Mouse (Mus musculus): ENCODE results near the gene Icam1.
"Not testable (repeated sequence)": the region's sequence is repeated elsewhere in the genome, so short reads cannot be mapped to it uniquely, and the experiment has no call there.

Gene Icam1

GRCm38 (mm10) chr9:20995069-20995468 is 20.7 kb upstream of the Icam1 start:
- DNase-seq = no peak

DNA sequence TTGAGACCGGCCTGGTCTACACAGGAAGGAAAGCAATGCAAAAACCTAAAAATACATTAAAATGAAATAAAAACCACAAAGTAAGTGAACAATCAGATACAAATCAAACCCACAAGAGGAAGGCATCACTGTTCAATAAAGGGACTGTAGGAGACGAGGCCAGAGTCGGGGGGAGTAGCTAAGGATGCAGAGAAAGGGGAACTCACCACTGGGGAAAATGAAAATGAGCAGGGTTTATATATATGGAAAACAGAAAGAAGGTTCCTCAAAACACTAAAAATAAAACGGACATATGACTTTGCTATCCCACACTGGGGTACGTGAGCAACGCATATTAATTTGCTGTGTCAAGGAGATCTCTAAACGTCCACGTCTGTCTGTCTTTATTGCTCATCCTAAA is 18.7 kb upstream of the Icam1 start:
- no peak for DNase-seq

GRCm38 (mm10) chr9:20998337-20998736 is 17.4 kb upstream of the Icam1 start:
- DNase-seq = not testable (repeated sequence)

DNA sequence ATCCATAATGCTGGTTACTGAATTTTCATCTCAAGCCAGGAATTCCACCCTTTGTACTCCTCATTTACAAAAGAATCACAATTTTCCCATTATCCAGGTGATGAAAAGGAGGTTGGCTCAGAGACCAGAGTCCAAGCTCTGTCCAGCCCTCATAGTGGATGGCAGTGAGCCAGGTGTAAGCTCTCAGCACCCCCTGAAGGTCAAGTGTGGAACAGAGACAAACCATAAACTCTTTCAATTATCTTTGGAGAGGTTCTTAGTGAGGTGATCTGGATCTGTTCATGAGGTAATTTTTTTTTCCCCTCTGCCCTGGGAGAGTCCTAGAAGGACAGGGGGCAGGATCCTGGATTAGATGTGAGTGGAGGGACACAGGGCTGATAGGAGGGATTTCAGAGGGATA is 15.0 kb upstream of the Icam1 start:
- no peak for DNase-seq

- no peak for DNase-seq
Measured at GRCm38 (mm10) chr9:21001651-21002200, 14.1 kb upstream of the Icam1 start.

- DNase-seq = no peak
Measured at GRCm38 (mm10) chr9:21002270-21002626, 13.5 kb upstream of the Icam1 start.

- DNase-seq = peak; percentile 93
Measured at GRCm38 (mm10) chr9:21002627-21003551, 12.9 kb upstream of the Icam1 start, which contains the start of gene Mrpl4. Mrpl4 (plus strand) TSS chr9:21002738.

DNA sequence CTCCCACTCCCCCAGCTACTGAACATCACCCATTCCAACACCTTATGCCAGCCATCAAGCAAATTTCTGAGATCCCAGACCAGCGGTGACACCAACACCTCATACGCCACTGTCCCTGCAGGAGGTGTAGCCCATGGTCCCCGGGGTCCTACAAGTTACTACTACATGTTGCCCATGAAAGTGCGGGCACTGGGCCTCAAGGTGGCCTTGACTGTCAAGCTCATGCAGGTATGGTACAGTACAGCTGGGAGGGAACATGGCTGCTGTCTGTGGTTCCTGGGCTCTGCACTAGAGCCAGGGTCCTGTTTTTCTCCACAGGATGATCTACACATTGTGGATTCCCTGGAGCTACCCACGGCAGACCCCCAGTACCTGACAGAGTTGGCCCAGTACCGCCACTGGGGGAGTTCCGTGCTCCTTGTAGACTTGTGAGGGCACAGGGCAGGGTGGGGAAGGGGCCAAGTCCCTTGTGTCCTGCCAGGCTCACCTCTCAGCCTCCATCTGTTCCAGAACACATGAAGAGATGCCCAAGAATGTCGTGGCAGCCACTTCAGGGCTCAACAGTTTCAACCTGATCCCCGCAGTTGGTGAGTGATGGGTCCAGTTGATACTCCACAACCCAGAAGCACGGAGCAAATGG is 8.4 kb upstream of the Icam1 start:
- DNase-seq = no peak

- no peak for DNase-seq
Measured at GRCm38 (mm10) chr9:21008007-21008406, 7.8 kb upstream of the Icam1 start.

DNA sequence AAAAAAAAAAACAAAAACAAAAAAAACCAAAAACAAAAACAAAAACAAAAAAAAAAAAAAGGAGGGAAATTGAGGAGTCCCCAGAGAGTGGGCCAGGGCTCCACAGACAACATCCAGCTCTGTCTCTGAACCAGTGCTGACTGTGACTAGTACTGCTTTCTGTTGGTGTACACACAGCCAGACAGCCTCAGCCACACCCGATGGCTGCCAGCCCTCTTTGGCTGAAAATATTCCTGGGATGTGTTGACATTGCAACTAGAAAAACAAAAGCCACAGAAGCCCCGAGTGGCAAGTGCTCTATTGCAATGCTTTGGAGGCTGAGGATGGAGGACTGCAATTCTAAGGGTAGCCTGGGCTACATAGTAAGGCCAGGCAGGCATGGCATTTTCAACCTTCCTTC is 5.4 kb upstream of the Icam1 start:
- no peak for DNase-seq

GRCm38 (mm10) chr9:21010939-21011541 is 4.7 kb upstream of the Icam1 start:
- not testable (repeated sequence) for DNase-seq

DNA sequence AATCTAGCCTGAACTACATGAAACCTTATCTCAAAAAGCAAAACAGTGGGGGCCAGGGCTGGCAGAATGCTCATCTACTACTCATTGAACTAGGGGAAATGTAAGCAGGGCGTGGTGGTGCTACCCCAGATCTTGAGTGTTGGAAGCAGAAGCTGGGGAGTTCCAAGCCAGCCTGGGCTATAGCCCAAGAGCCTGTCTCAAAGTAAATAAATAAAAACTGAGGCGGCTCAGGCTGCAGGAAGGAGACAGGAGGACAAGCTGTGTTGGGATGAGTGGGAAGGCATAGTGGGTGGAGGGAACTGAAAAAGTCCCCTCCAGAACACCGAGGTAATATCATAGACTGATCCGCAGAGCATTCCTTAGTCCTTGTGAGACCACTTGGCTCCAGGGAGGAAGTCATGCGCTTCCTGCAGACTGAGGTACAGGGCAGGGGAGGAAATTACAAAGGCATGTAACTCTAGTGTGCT is 3.9 kb upstream of the Icam1 start:
- DNase-seq = no peak

DNA sequence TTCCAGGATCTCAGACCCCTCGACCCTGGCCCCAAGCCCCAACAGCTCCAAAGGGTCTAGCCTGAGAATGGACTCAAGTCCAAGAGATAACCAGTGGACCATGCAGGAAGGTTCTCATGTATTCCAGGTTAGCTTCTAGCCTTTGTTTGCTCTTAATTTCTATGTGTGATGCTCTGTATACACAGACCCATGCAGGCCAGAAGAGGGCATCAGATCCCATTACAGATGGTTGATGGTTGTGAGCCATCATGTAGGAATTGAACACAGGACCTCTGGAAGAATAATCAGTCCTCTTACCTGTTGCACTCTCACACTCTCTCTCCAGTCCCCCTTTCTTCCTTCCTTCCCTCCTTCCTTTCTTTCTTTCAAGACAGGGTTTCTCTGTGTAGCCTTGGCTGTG is 3.4 kb upstream of the Icam1 start:
- DNase-seq = no peak

DNA sequence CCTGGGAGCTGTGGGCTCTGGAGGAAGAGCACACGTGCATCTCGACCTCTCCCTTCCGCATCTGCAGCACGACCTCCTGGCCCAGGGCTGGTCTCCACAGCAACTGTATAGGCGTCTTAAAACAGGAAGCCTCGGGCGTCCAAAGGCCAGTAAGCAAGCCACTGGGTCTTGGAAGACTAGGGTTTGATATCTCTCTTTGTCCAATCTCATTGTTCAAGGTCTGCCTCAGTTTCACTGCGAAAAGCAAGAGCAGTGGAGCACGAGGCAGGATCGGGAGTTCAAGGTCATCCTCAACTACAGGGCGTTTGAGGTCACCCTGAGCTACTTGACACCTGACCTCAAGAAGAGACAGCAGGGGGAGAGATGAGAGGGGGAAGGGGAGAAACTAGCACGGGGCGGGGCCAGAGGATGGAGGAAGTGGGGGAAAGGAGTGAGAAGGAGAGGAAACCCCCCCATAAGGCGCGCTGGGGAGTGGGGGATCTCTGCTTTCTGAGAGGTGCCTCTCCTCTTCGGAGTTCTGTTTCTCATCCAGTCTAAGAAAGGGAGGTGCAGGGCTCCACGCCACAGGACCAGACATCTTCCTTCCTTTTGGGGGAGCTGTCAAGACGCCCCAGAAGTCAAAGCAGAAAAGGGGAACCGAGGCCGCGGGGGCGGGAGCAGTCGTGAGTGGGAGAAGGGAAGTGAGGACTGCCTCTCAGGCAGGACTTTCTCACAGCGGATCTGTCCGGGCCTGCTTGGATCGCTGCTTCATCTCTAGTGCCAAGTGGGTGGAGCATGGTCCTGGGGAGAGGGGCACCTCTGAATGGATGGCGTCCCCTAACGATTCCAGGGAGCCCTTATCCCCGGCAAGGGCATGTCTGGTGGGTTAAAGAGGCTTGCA is 854 bp upstream of the Icam1 start:
- peak; percentile 59 for DNase-seq

- no peak for DNase-seq
Measured at GRCm38 (mm10) chr9:21016331-21017176, 769 bp downstream of the Icam1 start.

GRCm38 (mm10) chr9:21017177-21017575 is 1.4 kb downstream of the Icam1 start:
- DNase-seq = no peak

- DNase-seq = no peak
Measured at GRCm38 (mm10) chr9:21018600-21018999, 2.8 kb downstream of the Icam1 start.

GRCm38 (mm10) chr9:21021363-21021762 is 5.6 kb downstream of the Icam1 start:
- DNase-seq = no peak

- DNase-seq = no peak
Measured at GRCm38 (mm10) chr9:21022288-21022687, 6.5 kb downstream of the Icam1 start.

GRCm38 (mm10) chr9:21022726-21023125 is 6.9 kb downstream of the Icam1 start:
- no peak for DNase-seq

DNA sequence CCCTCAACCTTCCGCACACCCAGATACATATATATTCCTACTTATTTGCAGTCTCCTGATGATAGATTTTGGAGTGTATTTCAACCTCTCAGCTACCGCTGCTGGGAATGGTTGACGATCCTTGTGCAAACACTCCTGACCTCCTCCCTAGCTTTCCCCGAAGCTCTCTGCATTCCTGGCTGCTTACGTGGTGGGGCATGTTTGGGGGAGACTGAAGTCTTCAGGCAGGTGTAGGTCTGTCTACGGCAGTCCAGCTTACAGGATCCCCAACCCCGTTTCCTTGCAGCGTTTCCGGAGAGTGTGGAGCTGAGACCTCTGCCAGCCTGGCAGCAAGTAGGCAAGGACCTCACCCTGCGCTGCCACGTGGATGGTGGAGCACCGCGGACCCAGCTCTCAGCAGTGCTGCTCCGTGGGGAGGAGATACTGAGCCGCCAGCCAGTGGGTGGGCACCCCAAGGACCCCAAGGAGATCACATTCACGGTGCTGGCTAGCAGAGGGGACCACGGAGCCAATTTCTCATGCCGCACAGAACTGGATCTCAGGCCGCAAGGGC is 9.5 kb downstream of the Icam1 start:
- DNase-seq = no peak

All from right cerebral cortex, postnatal 14 days (tissue).